Mouse (Mus musculus) heart, postnatal 0 days (tissue): Measurements from ENCODE around the gene Tssk6. TPM values are rescaled to one million over a fixed set of nuclear protein-coding genes. Genes with fewer than 3 reads are reported as not detected.
"Not testable (repeated sequence)": the region's sequence is repeated elsewhere in the genome, so short reads cannot be mapped to it uniquely, and the experiment has no call there.

Experiments
- ATAC-seq: fragments of 200-750 bp; cut with Nextera tagmentation; 2 replicates; pipeline ENCODE4 v1.8.0; 2017; ENCODE audit warnings: low read depth, moderate number of reproducible peaks, moderate library complexity; ENCODE audit not compliant: insufficient read depth
- DNase-seq: peaks from one replicate; pipeline ENCODE4 v3.0.0-alpha.2; 2016; ENCODE audit warnings: low spot score
- H3K27ac ChIP-seq: fragments of 300-500 bp; sonication (generic); 2 replicates; pipeline ENCODE4 v1.5.1; 2014; ENCODE audit warnings: low read depth, mild to moderate bottlenecking
- H3K27me3 ChIP-seq: fragments of 300-500 bp; sonication (generic); 2 replicates; pipeline ENCODE4 v1.6.1; 2014; ENCODE audit warnings: low read length, mixed read lengths; ENCODE audit not compliant: control insufficient read depth, insufficient read depth
- H3K36me3 ChIP-seq: fragments of 300-500 bp; sonication (generic); replicated peaks from 2 replicates; pipeline ENCODE4 v1.6.1; 2014; ENCODE audit warnings: low read length, mixed read lengths; ENCODE audit not compliant: control insufficient read depth, insufficient read depth
- H3K4me1 ChIP-seq: fragments of 300-500 bp; sonication (generic); 2 replicates; pipeline ENCODE4 v1.6.1; 2014; ENCODE audit warnings: antibody characterized with exemption; ENCODE audit not compliant: control insufficient read depth, insufficient read depth
- H3K4me2 ChIP-seq: fragments of 300-500 bp; sonication (generic); 2 replicates; pipeline ENCODE4 v1.6.1; 2014; ENCODE audit warnings: low read depth, mild to moderate bottlenecking, low read length, moderate library complexity
- H3K4me3 ChIP-seq: fragments of 300-500 bp; sonication (generic); 2 replicates; pipeline ENCODE4 v1.5.1; 2014; ENCODE audit warnings: low read depth, low read length
- H3K9ac ChIP-seq: fragments of 300-500 bp; sonication (generic); replicated peaks from 2 replicates; pipeline ENCODE4 v1.6.1; 2014; ENCODE audit warnings: low read depth, low read length, mixed read lengths
- H3K9me3 ChIP-seq: fragments of 300-500 bp; sonication (generic); replicated peaks from 2 replicates; pipeline ENCODE4 v1.6.1; 2016; ENCODE audit warnings: low read length; ENCODE audit not compliant: control insufficient read depth
- CTCF ChIP-seq: IDR thresholded peaks from 2 replicates; pipeline ENCODE4 v1.5.1; 2016; ENCODE audit warnings: antibody characterized with exemption, control low read depth, low read depth
- EP300 ChIP-seq: IDR thresholded peaks from 2 replicates; pipeline ENCODE4 v1.6.1; 2016; ENCODE audit warnings: antibody characterized with exemption, low read depth
- WGBS: fragments of 180-500 bp; shearing (Covaris S2); extraction: QIAGEN DNeasy Blood & Tissue Kit; methylation state at CpG from one replicate; pipeline ENCODE4 v1.1.7; 2014; 5-methylcytosine and 5-hydroxymethylcytosine counted together
- polyA plus RNA-seq: library from polyadenylated mRNA; unstranded; fragments of >200 nt; fragmentation: Nextera tagmentation; extraction: Ambion mirVana; gene quantifications from 2 replicates; pipeline ENCODE4 v1.2.1, GENCODE M21; 2015
- total RNA-seq: library from RNA; depleted of rRNA; stranded (reverse); fragments of >200 nt; gene quantifications from 2 replicates; pipeline ENCODE4 v1.2.3, GENCODE M21; 2014; ENCODE audit warnings: low replicate concordance; rRNA removed

Tssk6 gene
- total and polyA plus RNA-seq, 2 experiments from 2014 or later, result 0.11 to 1.1 TPM

GRCm38 (mm10) chr8:69940386-69940785 is 38.4 kb downstream of the Tssk6 start:
- Histone ChIP-seq H3K9me3 (no peaks in the 10 kb centered on the region), H3K4me2 (no peak overlapping the region), H3K36me3 (peaks cover 2% of the 10 kb centered on the region; the same call in 1 of the 2 replicates), H3K27me3 (no peaks in the 10 kb centered on the region), H3K27ac (peak overlapping the region; percentile 80), H3K4me1 (peaks cover 74% of the 10 kb centered on the region), H3K9ac (no peak overlapping the region), H3K4me3 (no peak overlapping the region)
- WGBS, result 72% methylated on average over 2 of the region's 2 CpGs
- TF ChIP-seq CTCF (no peak), EP300 (no peak)
- ATAC-seq (no peak), DNase-seq (no peak)

GRCm38 (mm10) chr8:69942495-69942894 is 40.5 kb downstream of the Tssk6 start:
- H3K9me3 ChIP-seq, H3K36me3 ChIP-seq, H3K4me3 ChIP-seq, ATAC-seq, H3K4me2 ChIP-seq, H3K27me3 ChIP-seq, DNase-seq, H3K9ac ChIP-seq, H3K27ac ChIP-seq: not testable (repeated sequence)
- 86% methylated on average over 2 of the region's 3 CpGs for WGBS
- peaks cover 58% of the 10 kb centered on the region for H3K4me1 ChIP-seq

- H3K36me3 ChIP-seq, result peaks cover 25% of the 10 kb centered on the region
- ATAC-seq (no peak), DNase-seq (no peak)
- no peak for TF ChIP-seq EP300
- no peak for TF ChIP-seq CTCF
- no peak overlapping the region for H3K9ac ChIP-seq
- H3K4me1 ChIP-seq, result peaks cover 14% of the 10 kb centered on the region
- WGBS, result 96% methylated on average over 2 of the region's 2 CpGs
- no peak overlapping the region for H3K4me3 ChIP-seq
- H3K9me3 ChIP-seq, result no peaks in the 10 kb centered on the region
- H3K27ac ChIP-seq, result no peak overlapping the region
- H3K4me2 ChIP-seq, result no peak overlapping the region
- H3K27me3 ChIP-seq, result no peaks in the 10 kb centered on the region
Observed at GRCm38 (mm10) chr8:69950300-69950699, 48.3 kb downstream of the Tssk6 start.

Other genes with a start within 250 kb of the Tssk6 start
- 0.27 and 3.7 TPM in 2 replicates for gene Zfp964, start 247.7 kb upstream of the Tssk6 start, total RNA-seq
- gene Zfp964, start 247.7 kb upstream of the Tssk6 start, polyA plus RNA-seq, result 0.72 and 0.78 TPM in 2 replicates
- gene Zfp869, start 191.5 kb upstream of the Tssk6 start, total RNA-seq, result 5.6 and 16.8 TPM in 2 replicates
- gene Zfp869, start 191.5 kb upstream of the Tssk6 start, polyA plus RNA-seq, result 11.4 and 12.7 TPM in 2 replicates
- 0.73 and 3.5 TPM in 2 replicates for gene Zfp963, start 152.2 kb upstream of the Tssk6 start, total RNA-seq
- gene Zfp963, start 152.2 kb upstream of the Tssk6 start, polyA plus RNA-seq, result 2.8 and 3.1 TPM in 2 replicates
- gene Gm20422, start 127.3 kb upstream of the Tssk6 start, total RNA-seq, result 2.5 TPM in 1 of 2 replicates, not detected in the other
- gene Gm20422, start 127.3 kb upstream of the Tssk6 start, polyA plus RNA-seq, result 1.6 and 2.5 TPM in 2 replicates
- 42.4 and 44.0 TPM in 2 replicates for gene Atp13a1, start 111.0 kb upstream of the Tssk6 start, total RNA-seq
- 13.1 and 13.5 TPM in 2 replicates for gene Atp13a1, start 111.0 kb upstream of the Tssk6 start, polyA plus RNA-seq
- 14.1 and 20.5 TPM in 2 replicates for gene Zfp866, start 111.0 kb upstream of the Tssk6 start, total RNA-seq
- 8.0 and 9.2 TPM in 2 replicates for gene Zfp866, start 111.0 kb upstream of the Tssk6 start, polyA plus RNA-seq
- gene Gmip, start 93.5 kb upstream of the Tssk6 start, total RNA-seq, result 14.3 and 21.6 TPM in 2 replicates
- gene Gmip, start 93.5 kb upstream of the Tssk6 start, polyA plus RNA-seq, result 3.2 and 3.9 TPM in 2 replicates
- gene Lpar2, start 79.8 kb upstream of the Tssk6 start, total RNA-seq, result 0.50 and 1.6 TPM in 2 replicates
- 0.03 and 0.10 TPM in 2 replicates for gene Lpar2, start 79.8 kb upstream of the Tssk6 start, polyA plus RNA-seq
- gene Pbx4, start 69.7 kb upstream of the Tssk6 start, total RNA-seq, result 2.2 TPM in 1 of 2 replicates, not detected in the other
- gene Pbx4, start 69.7 kb upstream of the Tssk6 start, polyA plus RNA-seq, result 1.5 and 1.9 TPM in 2 replicates
- gene Cilp2, start 14.5 kb upstream of the Tssk6 start, total RNA-seq, result 0.23 and 0.43 TPM in 2 replicates
- 0.36 and 0.49 TPM in 2 replicates for gene Cilp2, start 14.5 kb upstream of the Tssk6 start, polyA plus RNA-seq
- gene Ndufa13, start 374 bp downstream of the Tssk6 start, total RNA-seq, result 223 and 232 TPM in 2 replicates
- 666 and 702 TPM in 2 replicates for gene Ndufa13, start 374 bp downstream of the Tssk6 start, polyA plus RNA-seq
- gene Yjefn3, start 528 bp downstream of the Tssk6 start, total RNA-seq, result 1.2 and 22.3 TPM in 2 replicates
- gene Yjefn3, start 528 bp downstream of the Tssk6 start, polyA plus RNA-seq, result 12.9 and 13.9 TPM in 2 replicates
- gene Gatad2a, start 94.2 kb downstream of the Tssk6 start, total RNA-seq, result 26.9 and 58.8 TPM in 2 replicates
- gene Gatad2a, start 94.2 kb downstream of the Tssk6 start, polyA plus RNA-seq, result 17.0 and 18.9 TPM in 2 replicates
- gene Mau2, start 140.6 kb downstream of the Tssk6 start, total RNA-seq, result 71.1 and 92.3 TPM in 2 replicates
- 25.6 and 28.0 TPM in 2 replicates for gene Mau2, start 140.6 kb downstream of the Tssk6 start, polyA plus RNA-seq
- 11.5 TPM in 2 replicates for gene Sugp1, start 140.6 kb downstream of the Tssk6 start, total RNA-seq
- 22.6 and 23.0 TPM in 2 replicates for gene Sugp1, start 140.6 kb downstream of the Tssk6 start, polyA plus RNA-seq
- 2.1 TPM in 1 of 2 replicates, not detected in the other for gene Tm6sf2, start 170.7 kb downstream of the Tssk6 start, total RNA-seq
- 1.0 and 1.3 TPM in 2 replicates for gene Tm6sf2, start 170.7 kb downstream of the Tssk6 start, polyA plus RNA-seq
- not detected in 2 replicates for gene Hapln4, start 181.3 kb downstream of the Tssk6 start, total RNA-seq
- not detected in 2 replicates for gene Hapln4, start 181.3 kb downstream of the Tssk6 start, polyA plus RNA-seq
- gene Ncan, start 218.7 kb downstream of the Tssk6 start, total RNA-seq, result 0.35 TPM in 1 of 2 replicates, not detected in the other
- gene Ncan, start 218.7 kb downstream of the Tssk6 start, polyA plus RNA-seq, result 0.10 and 0.12 TPM in 2 replicates
- 2.9 and 10.3 TPM in 2 replicates for gene Nr2c2ap, start 229.1 kb downstream of the Tssk6 start, total RNA-seq
- 29.2 and 32.5 TPM in 2 replicates for gene Nr2c2ap, start 229.1 kb downstream of the Tssk6 start, polyA plus RNA-seq
- gene Rfxank, start 237.0 kb downstream of the Tssk6 start, total RNA-seq, result 29.4 and 48.4 TPM in 2 replicates
- gene Rfxank, start 237.0 kb downstream of the Tssk6 start, polyA plus RNA-seq, result 22.5 and 23.9 TPM in 2 replicates
- 34.3 and 68.4 TPM in 2 replicates for gene Borcs8, start 237.3 kb downstream of the Tssk6 start, total RNA-seq
- gene Borcs8, start 237.3 kb downstream of the Tssk6 start, polyA plus RNA-seq, result 32.1 and 34.5 TPM in 2 replicates
- not detected in 2 replicates for gene Mef2b, start 237.5 kb downstream of the Tssk6 start, total RNA-seq
- gene Mef2b, start 237.5 kb downstream of the Tssk6 start, polyA plus RNA-seq, result 0.20 TPM in 1 of 2 replicates, not detected in the other